Mouse (Mus musculus) mammary gland, adult 2 months (tissue): ENCODE data around the gene Sh3bgrl. TPM values are rescaled to one million over a fixed set of nuclear protein-coding genes. Genes with fewer than 3 reads are reported as not detected.

Experiments used
- polyA plus RNA-seq: library from polyadenylated mRNA; depleted of rRNA; stranded (reverse); fragments of >200 nt; gene quantifications from 2 replicates; pipeline ENCODE4 v1.2.3, GENCODE M21; 2012; ENCODE audit warnings: low replicate concordance; rRNA removed

Sh3bgrl gene
- polyA plus RNA-seq = 6.6 and 22.6 TPM in 2 replicates

GRCm38 (mm10) chrX:109095245-109096242 lies at the start of gene Sh3bgrl:
Gene Sh3bgrl, plus strand, starts transcription at chrX:109095365.

GRCm38 (mm10) chrX:109196468-109196867 lies 101.3 kb downstream of the Sh3bgrl start, which contains the start of gene Gm6377:
Gene Gm6377, plus strand, starts transcription at chrX:109196756.

Other genes starting within 250 kb of the Sh3bgrl start
- 0.12 and 0.36 TPM in 2 replicates for gene Hmgn5, start 82.0 kb upstream of the Sh3bgrl start, polyA plus RNA-seq
- gene Gm6377, start 101.4 kb downstream of the Sh3bgrl start, polyA plus RNA-seq = 0.32 TPM in 1 of 2 replicates, not detected in the other